Mouse (Mus musculus) left cerebral cortex, adult 2 months (tissue): ENCODE measurements around the gene Rnf103. TPM values are rescaled to one million over a fixed set of nuclear protein-coding genes. Genes with fewer than 3 reads are reported as not detected.
A peak's percentile ranks its signal among the peaks of the same experiment; 100 is the strongest.
"Not testable (repeated sequence)": the region's sequence is repeated elsewhere in the genome, so short reads cannot be mapped to it uniquely, and the experiment has no call there.

ENCODE experiments used
- DNase-seq, 2 experiments: peaks; one replicate each; pipeline ENCODE4 v3.0.0; 2021 to 2022; ENCODE audit warnings: low spot score in 2 of 2, mixed read lengths in 1 of 2; ENCODE audit errors: extremely low spot score in 1 of 2
- H3K27ac ChIP-seq: fragments of 200-600 bp; 2 replicates; pipeline ENCODE4 v1.8.1; 2022
- H3K4me3 ChIP-seq: fragments of 200-600 bp; 2 replicates; pipeline ENCODE4 v1.8.1; 2022
- CTCF ChIP-seq: fragments of 200-600 bp; IDR thresholded peaks from 2 replicates; pipeline ENCODE4 v1.8.1; 2022; ENCODE audit warnings: antibody characterized with exemption, mild to moderate bottlenecking, moderate library complexity
- intact Hi-C: fragments of 180-260 bp; cut with DNase I; formaldehyde crosslinking; loops from one replicate; pipeline ENCODE4 v1.15.1; 2025
- total RNA-seq, 2 experiments: library from RNA; stranded (reverse); gene quantifications; 2 replicates each; pipeline ENCODE4 v1.2.3; 2021

Rnf103 gene
- total RNA-seq, 2 experiments from 2014 or later: 50.9 to 54.8 TPM

GRCm38 (mm10) chr6:71475604-71476003 lies 18.1 kb upstream of the Rnf103 start:
- TF ChIP-seq CTCF: no peak
- no peak overlapping the region for H3K27ac ChIP-seq
- no peak for DNase-seq
- intact Hi-C loops: no loop called here
- H3K4me3 ChIP-seq: no peak overlapping the region

- no peak for DNase-seq
- Histone ChIP-seq H3K4me3 (no peak overlapping the region), H3K27ac (no peak overlapping the region)
- no peak for TF ChIP-seq CTCF
- intact Hi-C loops: no loop called here
Observed at GRCm38 (mm10) chr6:71476783-71477182, 16.9 kb upstream of the Rnf103 start.

GRCm38 (mm10) chr6:71478816-71479568 lies 14.7 kb upstream of the Rnf103 start:
- H3K4me3 ChIP-seq, intact Hi-C loops, DNase-seq, H3K27ac ChIP-seq: not testable (repeated sequence)

GRCm38 (mm10) chr6:71479588-71479987 lies 14.1 kb upstream of the Rnf103 start:
- intact Hi-C loops, DNase-seq, H3K27ac ChIP-seq, H3K4me3 ChIP-seq: not testable (repeated sequence)

GRCm38 (mm10) chr6:71480136-71480535 lies 13.6 kb upstream of the Rnf103 start:
- TF ChIP-seq CTCF: no peak
- H3K4me3 ChIP-seq: no peak overlapping the region
- DNase-seq: no peak
- H3K27ac ChIP-seq: no peak overlapping the region
- intact Hi-C loops: no loop called here

GRCm38 (mm10) chr6:71481136-71481535 lies 12.6 kb upstream of the Rnf103 start:
- H3K27ac ChIP-seq: no peak overlapping the region
- DNase-seq: no peak
- intact Hi-C loops: no loop called here
- no peak overlapping the region for H3K4me3 ChIP-seq
- no peak for TF ChIP-seq CTCF

- Histone ChIP-seq H3K27ac (no peak overlapping the region), H3K4me3 (no peak overlapping the region)
- no peak for DNase-seq
- no peak for TF ChIP-seq CTCF
- intact Hi-C loops: no loop called here
Observed at GRCm38 (mm10) chr6:71485246-71485645, 8.4 kb upstream of the Rnf103 start.

GRCm38 (mm10) chr6:71486226-71486625 lies 7.5 kb upstream of the Rnf103 start:
- no peak overlapping the region for H3K27ac ChIP-seq
- no peak for TF ChIP-seq CTCF
- intact Hi-C loops: no loop called here
- H3K4me3 ChIP-seq: no peak overlapping the region
- no peak for DNase-seq

- intact Hi-C loops: no loop called here
- no peak overlapping the region for H3K27ac ChIP-seq
- H3K4me3 ChIP-seq: no peak overlapping the region
- no peak for TF ChIP-seq CTCF
- no peak for DNase-seq
Observed at GRCm38 (mm10) chr6:71486867-71487266, 6.8 kb upstream of the Rnf103 start.

GRCm38 (mm10) chr6:71487966-71488365 lies 5.7 kb upstream of the Rnf103 start:
- TF ChIP-seq CTCF: no peak
- intact Hi-C loops: no loop called here
- no peak overlapping the region for H3K4me3 ChIP-seq
- DNase-seq: no peak
- no peak overlapping the region for H3K27ac ChIP-seq

- no peak for TF ChIP-seq CTCF
- Histone ChIP-seq H3K27ac (no peak overlapping the region), H3K4me3 (no peak overlapping the region)
- intact Hi-C loops: loop anchor here (5.0 kb wide), 1 partner anchor 310 kb away; no protein-coding TSS in a partner anchor
- no peak for DNase-seq
Observed at GRCm38 (mm10) chr6:71492136-71492535, 1.6 kb upstream of the Rnf103 start.

GRCm38 (mm10) chr6:71492756-71493674 lies 679 bp upstream of the Rnf103 start:
- intact Hi-C loops: loop anchor here (1.0 to 5.0 kb wide), 2 partner anchors 53 to 309 kb away; partner anchors contain the start of gene Rmnd5a
- H3K4me3 ChIP-seq: peak overlapping the region; percentile 98
- TF ChIP-seq CTCF: no peak
- H3K27ac ChIP-seq: peak overlapping the region; percentile 99
- DNase-seq: no peak
